Mouse (Mus musculus) intestine, postnatal 0 days (tissue): Measurements from ENCODE around the gene Hdac4. TPM values are rescaled to one million over a fixed set of nuclear protein-coding genes. Genes with fewer than 3 reads are reported as not detected.

ENCODE experiments used
- ATAC-seq: fragments of 200-750 bp; cut with Nextera tagmentation; 2 replicates; pipeline ENCODE4 v1.8.0; 2017; ENCODE audit warnings: mild to moderate bottlenecking, moderate TSS enrichment, moderate library complexity
- H3K27ac ChIP-seq: fragments of 300-500 bp; sonication (generic); 2 replicates; pipeline ENCODE4 v1.5.1; 2014; ENCODE audit warnings: mild to moderate bottlenecking, low read depth, low read length, moderate library complexity
- H3K27me3 ChIP-seq: fragments of 300-500 bp; sonication (generic); replicated peaks from 2 replicates; pipeline ENCODE4 v1.6.1; 2014; ENCODE audit warnings: low read length, mixed read lengths; ENCODE audit not compliant: control insufficient read depth, insufficient read depth
- H3K36me3 ChIP-seq: fragments of 300-500 bp; sonication (generic); 2 replicates; pipeline ENCODE4 v1.6.1; 2014; ENCODE audit warnings: mild to moderate bottlenecking, moderate library complexity; ENCODE audit not compliant: control insufficient read depth, insufficient read depth
- H3K4me1 ChIP-seq: fragments of 300-500 bp; sonication (generic); replicated peaks from 2 replicates; pipeline ENCODE4 v1.6.1; 2014; ENCODE audit warnings: antibody characterized with exemption, low read length, mixed read lengths; ENCODE audit not compliant: control insufficient read depth, insufficient read depth
- H3K4me2 ChIP-seq: fragments of 300-500 bp; sonication (generic); replicated peaks from 2 replicates; pipeline ENCODE4 v1.6.1; 2014; ENCODE audit warnings: low read depth, mild to moderate bottlenecking, moderate library complexity
- H3K4me3 ChIP-seq: fragments of 300-500 bp; sonication (generic); 2 replicates; pipeline ENCODE4 v1.5.1; 2014; ENCODE audit warnings: low read depth, low read length
- H3K9ac ChIP-seq: fragments of 300-500 bp; sonication (generic); 2 replicates; pipeline ENCODE4 v1.6.1; 2014; ENCODE audit warnings: mild to moderate bottlenecking, low read depth, low read length
- H3K9me3 ChIP-seq: fragments of 300-500 bp; sonication (generic); 2 replicates; pipeline ENCODE4 v1.6.1; 2016; ENCODE audit warnings: mixed run types; ENCODE audit not compliant: control insufficient read depth
- CTCF ChIP-seq: sonication (generic); IDR thresholded peaks from 2 replicates; pipeline ENCODE4 v1.5.1; 2016; ENCODE audit warnings: low read depth, mild to moderate bottlenecking, control low read depth, antibody characterized with exemption, moderate library complexity
- WGBS: fragments of 180-500 bp; shearing (Covaris S2); extraction: QIAGEN DNeasy Blood & Tissue Kit; methylation state at CpG from one replicate; pipeline ENCODE4 v1.1.7; 2014; 5-methylcytosine and 5-hydroxymethylcytosine counted together
- polyA plus RNA-seq: library from polyadenylated mRNA; unstranded; fragments of >200 nt; fragmentation: Nextera tagmentation; extraction: Ambion mirVana; gene quantifications from 2 replicates; pipeline ENCODE4 v1.2.1, GENCODE M21; 2015

The Hdac4 gene
- polyA plus RNA-seq, 1 experiment from 2014 or later = 6.7 TPM

- Histone ChIP-seq H3K36me3 (peaks cover 37% of the 10 kb centered on the region), H3K9ac (no peak overlapping the region), H3K4me2 (no peak overlapping the region), H3K4me3 (no peak overlapping the region), H3K27me3 (no peaks in the 10 kb centered on the region), H3K9me3 (no peaks in the 10 kb centered on the region), H3K4me1 (no peaks in the 10 kb centered on the region), H3K27ac (no peak overlapping the region)
- no peak for TF ChIP-seq CTCF
- no peak for ATAC-seq
- WGBS = 85% methylated on average over 9 of the region's 9 CpGs
These were observed 201.8 kb downstream of the Hdac4 start for GRCm38 (mm10) chr1:91993658-91994165.

GRCm38 (mm10) chr1:91992652-91993051, 202.8 kb downstream of the Hdac4 start:
- peaks cover 41% of the 10 kb centered on the region for H3K36me3 ChIP-seq
- no peaks in the 10 kb centered on the region for H3K27me3 ChIP-seq
- no peak overlapping the region for H3K4me3 ChIP-seq
- 89% methylated on average over 3 of the region's 3 CpGs for WGBS
- TF ChIP-seq CTCF = no peak
- no peaks in the 10 kb centered on the region for H3K9me3 ChIP-seq
- H3K27ac ChIP-seq = no peak overlapping the region
- no peak for ATAC-seq
- H3K4me1 ChIP-seq = no peaks in the 10 kb centered on the region
- H3K4me2 ChIP-seq = no peak overlapping the region
- no peak overlapping the region for H3K9ac ChIP-seq

DNA sequence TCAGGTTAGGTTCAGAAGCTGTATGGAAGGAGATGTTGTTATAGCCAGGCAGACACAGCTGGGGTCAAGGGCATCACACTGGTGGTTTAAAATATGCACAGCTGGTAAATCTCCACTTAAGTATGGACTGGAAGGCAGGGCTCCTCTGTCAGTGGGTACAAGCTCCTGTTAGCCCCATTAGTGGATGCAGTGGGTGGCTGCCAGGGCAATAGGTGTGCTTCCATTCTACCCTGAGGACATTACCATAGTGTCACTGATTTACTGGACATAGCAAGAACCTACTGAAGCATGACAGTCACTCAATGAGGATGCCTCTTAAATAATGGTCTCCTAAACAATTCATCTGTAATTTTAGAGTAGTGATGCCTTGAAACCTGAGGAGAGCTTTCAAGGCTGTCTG, 203.9 kb downstream of the Hdac4 start:
- TF ChIP-seq CTCF = no peak
- Histone ChIP-seq H3K4me1 (no peaks in the 10 kb centered on the region), H3K9ac (no peak overlapping the region), H3K4me3 (no peak overlapping the region), H3K4me2 (no peak overlapping the region), H3K9me3 (no peaks in the 10 kb centered on the region), H3K27me3 (no peaks in the 10 kb centered on the region), H3K27ac (no peak overlapping the region), H3K36me3 (peaks cover 49% of the 10 kb centered on the region)
- no peak for ATAC-seq

DNA sequence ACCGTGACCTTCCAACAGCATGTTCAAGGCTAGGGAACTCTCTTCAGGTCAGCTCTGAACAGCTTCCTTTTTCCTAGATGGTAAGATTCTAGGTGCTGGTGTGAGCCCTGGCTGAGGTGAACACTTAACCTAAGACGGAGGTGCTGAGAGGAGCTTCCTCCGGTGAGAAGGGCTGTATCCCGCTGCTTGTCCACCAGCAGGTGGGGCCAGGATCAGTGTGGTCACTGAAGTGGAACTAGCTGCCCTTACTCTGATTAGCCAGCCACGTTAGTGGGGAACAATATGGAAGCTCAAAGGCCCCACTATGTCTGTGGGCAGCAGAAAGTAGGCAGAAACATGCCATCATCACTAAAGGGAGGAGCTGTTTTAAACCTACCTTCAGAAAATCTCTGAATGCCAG, 204.6 kb downstream of the Hdac4 start:
- Histone ChIP-seq H3K9me3 (no peaks in the 10 kb centered on the region), H3K4me3 (no peak overlapping the region), H3K9ac (no peak overlapping the region), H3K36me3 (peaks cover 49% of the 10 kb centered on the region), H3K4me2 (no peak overlapping the region), H3K27ac (no peak overlapping the region), H3K4me1 (no peaks in the 10 kb centered on the region), H3K27me3 (no peaks in the 10 kb centered on the region)
- TF ChIP-seq CTCF = peak; percentile 48
- no peak for ATAC-seq
- WGBS = 86% methylated on average over 5 of the region's 5 CpGs

- H3K27me3 ChIP-seq = no peaks in the 10 kb centered on the region
These were observed 206.6 kb downstream of the Hdac4 start for GRCm38 (mm10) chr1:91988866-91989265.

GRCm38 (mm10) chr1:91987431-91987830, 208.1 kb downstream of the Hdac4 start:
- Histone ChIP-seq H3K27ac (no peak overlapping the region), H3K27me3 (no peaks in the 10 kb centered on the region), H3K36me3 (peaks cover 50% of the 10 kb centered on the region), H3K4me3 (no peak overlapping the region), H3K9me3 (no peaks in the 10 kb centered on the region), H3K4me2 (no peak overlapping the region), H3K9ac (no peak overlapping the region), H3K4me1 (no peaks in the 10 kb centered on the region)
- TF ChIP-seq CTCF = no peak
- no peak for ATAC-seq
- 92% methylated on average over 8 of the region's 8 CpGs for WGBS

More at GRCm38 (mm10) chr1:91988866-91989265, 206.6 kb downstream of the Hdac4 start:
- peak; percentile 68; the same call in 1 of the 2 replicates for ATAC-seq
- Histone ChIP-seq H3K9me3 (no peaks in the 10 kb centered on the region), H3K27ac (no peak overlapping the region), H3K36me3 (peaks cover 40% of the 10 kb centered on the region), H3K9ac (no peak overlapping the region), H3K4me2 (no peak overlapping the region), H3K4me3 (no peak overlapping the region), H3K4me1 (no peaks in the 10 kb centered on the region)
- WGBS = 71% methylated on average over 1 of the region's 1 CpGs
- no peak for TF ChIP-seq CTCF

DNA sequence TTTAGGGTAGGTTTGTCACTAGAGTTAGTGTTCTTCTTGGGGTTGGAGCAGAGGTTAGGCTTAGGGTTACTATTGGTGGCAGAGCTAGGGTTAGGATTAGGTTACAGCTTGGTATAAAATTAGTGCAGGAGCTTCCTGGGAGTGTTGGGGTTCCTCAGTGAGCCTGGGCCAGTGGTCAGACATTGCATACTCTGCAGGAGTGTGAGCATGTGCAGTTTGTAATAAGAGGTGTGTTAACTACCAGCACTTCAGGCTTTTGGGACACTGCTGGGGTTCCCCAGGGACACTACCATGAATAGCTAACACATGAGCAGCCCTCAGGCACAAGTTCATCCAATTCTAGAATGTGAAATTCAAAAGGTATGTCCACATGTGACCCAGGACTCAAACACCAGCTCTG, 209.7 kb downstream of the Hdac4 start:
- no peak overlapping the region for H3K4me3 ChIP-seq
- peaks cover 50% of the 10 kb centered on the region for H3K36me3 ChIP-seq
- H3K27ac ChIP-seq = no peak overlapping the region
- TF ChIP-seq CTCF = no peak
- no peak overlapping the region for H3K4me2 ChIP-seq
- H3K9me3 ChIP-seq = no peaks in the 10 kb centered on the region
- no peaks in the 10 kb centered on the region for H3K27me3 ChIP-seq
- no peak overlapping the region for H3K9ac ChIP-seq
- H3K4me1 ChIP-seq = no peaks in the 10 kb centered on the region
- ATAC-seq = no peak
